Mouse (Mus musculus) erythroblast, embryonic 14.5 days (primary cell): ENCODE measurements around the gene Tmco1. TPM values are rescaled to one million over a fixed set of nuclear protein-coding genes. Genes with fewer than 3 reads are reported as not detected.

Experiments used
- H3K27me3 ChIP-seq: 2 replicates; pipeline ENCODE4 v1.6.1; 2012; ENCODE audit warnings: inconsistent platforms; ENCODE audit not compliant: control insufficient read depth
- H3K36me3 ChIP-seq: 2 replicates; pipeline ENCODE4 v1.6.1; 2012; ENCODE audit warnings: mild to moderate bottlenecking, inconsistent platforms; ENCODE audit not compliant: control insufficient read depth
- H3K4me1 ChIP-seq: 2 replicates; pipeline ENCODE4 v1.6.1; 2012; ENCODE audit warnings: inconsistent platforms; ENCODE audit not compliant: control insufficient read depth
- H3K4me3 ChIP-seq: replicated peaks from 2 replicates; pipeline ENCODE3; 2012; ENCODE audit warnings: moderate library complexity, mild to moderate bottlenecking, inconsistent platforms
- H3K9me3 ChIP-seq: 2 replicates; pipeline ENCODE4 v1.6.1; 2012; ENCODE audit warnings: low read length, inconsistent platforms, mixed read lengths; ENCODE audit not compliant: control insufficient read depth
- GATA1 ChIP-seq: IDR thresholded peaks from 2 replicates; pipeline ENCODE4 v1.6.1; 2012; ENCODE audit warnings: low read length, inconsistent platforms, mixed read lengths
- TAL1 ChIP-seq: IDR thresholded peaks from 3 replicates; pipeline ENCODE4 v1.6.1; 2012; ENCODE audit warnings: low read length, inconsistent platforms, mixed read lengths
- polyA plus RNA-seq: library from polyadenylated mRNA; stranded (reverse); fragments of >175 nt; gene quantifications from 2 replicates; pipeline ENCODE4 v1.2.3, GENCODE M21; 2012

The Tmco1 gene
- 2.5 and 2.8 TPM in 2 replicates for polyA plus RNA-seq

- Histone ChIP-seq H3K4me1 (peaks cover 52% of the 10 kb centered on the region), H3K9me3 (no peaks in the 10 kb centered on the region), H3K36me3 (peaks cover 35% of the 10 kb centered on the region), H3K27me3 (peaks cover 4% of the 10 kb centered on the region), H3K4me3 (peak within 1 kb of the TSS; percentile 90)
- TF ChIP-seq GATA1: no peak
- no peak for TF ChIP-seq TAL1
These were observed at the start of gene Tmco1 for GRCm38 (mm10) chr1:167308261-167309054. Gene Tmco1 (plus strand): TSS chr1:167308378.

GRCm38 (mm10) chr1:167259702-167260101 is 48.5 kb upstream of the Tmco1 start:
- Histone ChIP-seq H3K4me1 (peaks cover 25% of the 10 kb centered on the region), H3K36me3 (peaks cover 8% of the 10 kb centered on the region), H3K27me3 (no peaks in the 10 kb centered on the region), H3K9me3 (no peaks in the 10 kb centered on the region), H3K4me3 (no peak overlapping the region)
- TF ChIP-seq GATA1 (no peak), TAL1 (no peak)

GRCm38 (mm10) chr1:167261750-167262149 is 46.4 kb upstream of the Tmco1 start:
- peaks cover 15% of the 10 kb centered on the region for H3K36me3 ChIP-seq
- no peak for TF ChIP-seq GATA1
- TF ChIP-seq TAL1: no peak

GRCm38 (mm10) chr1:167262489-167263041 is 45.6 kb upstream of the Tmco1 start:
- TF ChIP-seq GATA1: no peak
- no peak for TF ChIP-seq TAL1
- H3K4me1 ChIP-seq: peaks cover 21% of the 10 kb centered on the region

More at GRCm38 (mm10) chr1:167261750-167262149, 46.4 kb upstream of the Tmco1 start:
- H3K9me3 ChIP-seq: no peaks in the 10 kb centered on the region
- peaks cover 19% of the 10 kb centered on the region for H3K4me1 ChIP-seq
- no peak overlapping the region for H3K4me3 ChIP-seq
- no peaks in the 10 kb centered on the region for H3K27me3 ChIP-seq

GRCm38 (mm10) chr1:167265366-167265765 is 42.8 kb upstream of the Tmco1 start:
- TF ChIP-seq GATA1 (no peak), TAL1 (no peak)
- no peaks in the 10 kb centered on the region for H3K9me3 ChIP-seq
- H3K4me3 ChIP-seq: no peak overlapping the region
- H3K4me1 ChIP-seq: peaks cover 44% of the 10 kb centered on the region
- no peaks in the 10 kb centered on the region for H3K27me3 ChIP-seq
- peaks cover 20% of the 10 kb centered on the region for H3K36me3 ChIP-seq

More at GRCm38 (mm10) chr1:167262489-167263041, 45.6 kb upstream of the Tmco1 start:
- H3K4me3 ChIP-seq: no peak overlapping the region
- no peaks in the 10 kb centered on the region for H3K9me3 ChIP-seq
- no peaks in the 10 kb centered on the region for H3K27me3 ChIP-seq
- H3K36me3 ChIP-seq: peaks cover 15% of the 10 kb centered on the region

GRCm38 (mm10) chr1:167266720-167267119 is 41.5 kb upstream of the Tmco1 start:
- Histone ChIP-seq H3K36me3 (peaks cover 20% of the 10 kb centered on the region), H3K4me3 (no peak overlapping the region), H3K27me3 (no peaks in the 10 kb centered on the region), H3K4me1 (peaks cover 57% of the 10 kb centered on the region), H3K9me3 (no peaks in the 10 kb centered on the region)
- no peak for TF ChIP-seq TAL1
- no peak for TF ChIP-seq GATA1

- peaks cover 23% of the 10 kb centered on the region for H3K36me3 ChIP-seq
These were observed 39.7 kb upstream of the Tmco1 start for GRCm38 (mm10) chr1:167268360-167269063.

GRCm38 (mm10) chr1:167269350-167269811 is 38.8 kb upstream of the Tmco1 start:
- peak overlapping the region; percentile 33 for H3K4me3 ChIP-seq
- TF ChIP-seq GATA1 (no peak), TAL1 (no peak)
- H3K4me1 ChIP-seq: peaks cover 76% of the 10 kb centered on the region

More at GRCm38 (mm10) chr1:167268360-167269063, 39.7 kb upstream of the Tmco1 start:
- Histone ChIP-seq H3K4me1 (peaks cover 71% of the 10 kb centered on the region), H3K27me3 (no peaks in the 10 kb centered on the region), H3K4me3 (no peak overlapping the region), H3K9me3 (no peaks in the 10 kb centered on the region)
- no peak for TF ChIP-seq TAL1
- no peak for TF ChIP-seq GATA1

GRCm38 (mm10) chr1:167269856-167270270 is 38.3 kb upstream of the Tmco1 start:
- TF ChIP-seq TAL1 (no peak), GATA1 (no peak)
- Histone ChIP-seq H3K4me1 (peaks cover 76% of the 10 kb centered on the region), H3K4me3 (peak overlapping the region; percentile 33), H3K9me3 (no peaks in the 10 kb centered on the region), H3K36me3 (peaks cover 16% of the 10 kb centered on the region), H3K27me3 (no peaks in the 10 kb centered on the region)

More at GRCm38 (mm10) chr1:167269350-167269811, 38.8 kb upstream of the Tmco1 start:
- Histone ChIP-seq H3K36me3 (peaks cover 20% of the 10 kb centered on the region), H3K27me3 (no peaks in the 10 kb centered on the region), H3K9me3 (no peaks in the 10 kb centered on the region)
